Mouse (Mus musculus): Measurements from ENCODE around the gene Rbm15.
A peak's percentile ranks its signal among the peaks of the same experiment; 100 is the strongest.

Rbm15 gene

DNA sequence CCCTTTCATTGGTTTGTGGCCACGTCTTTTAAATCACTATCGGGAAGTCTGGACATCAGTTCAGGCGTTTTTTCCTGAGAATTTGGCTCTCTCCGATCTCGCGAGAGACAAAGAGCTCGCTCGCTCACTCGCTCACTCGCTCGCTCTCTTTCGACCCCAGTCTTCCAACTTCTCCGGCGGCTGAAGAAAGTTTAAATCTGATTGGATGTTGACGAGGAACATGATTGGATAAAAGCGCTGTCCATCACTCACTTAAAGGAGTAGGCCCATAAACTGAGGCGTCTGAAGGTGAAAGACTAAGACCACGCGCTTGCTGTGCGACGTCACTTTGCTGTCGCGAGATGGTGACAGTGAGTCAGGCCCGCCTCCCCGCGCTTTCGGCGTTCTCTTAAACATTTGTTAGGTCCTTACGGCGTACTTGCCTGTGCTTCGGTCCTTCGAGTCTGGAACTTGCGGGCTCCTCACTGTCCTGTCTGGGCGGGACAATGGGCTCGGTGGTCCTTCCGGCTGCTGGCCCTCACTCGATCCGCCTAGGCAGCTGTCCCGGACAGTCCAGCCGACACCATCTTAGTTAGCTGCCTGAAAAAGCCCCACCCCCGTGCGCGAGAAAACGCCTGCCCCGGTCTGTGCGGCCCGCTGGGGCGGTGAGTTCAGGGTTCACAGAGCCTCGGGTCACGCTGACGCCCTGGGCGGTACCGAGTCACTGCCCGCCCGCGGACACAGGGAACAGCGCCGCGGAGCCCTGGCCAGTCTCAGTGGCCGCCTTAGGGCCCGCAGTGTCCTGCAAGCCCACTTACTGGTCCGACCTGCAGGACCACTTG lies at the start of gene Rbm15:
TSS of gene Rbm15 (minus strand) at position 293 of the 821 bp plus-strand sequence.
- DNase-seq (ENCODE audit: low read depth, low spot score): peak; percentile 100

DNA sequence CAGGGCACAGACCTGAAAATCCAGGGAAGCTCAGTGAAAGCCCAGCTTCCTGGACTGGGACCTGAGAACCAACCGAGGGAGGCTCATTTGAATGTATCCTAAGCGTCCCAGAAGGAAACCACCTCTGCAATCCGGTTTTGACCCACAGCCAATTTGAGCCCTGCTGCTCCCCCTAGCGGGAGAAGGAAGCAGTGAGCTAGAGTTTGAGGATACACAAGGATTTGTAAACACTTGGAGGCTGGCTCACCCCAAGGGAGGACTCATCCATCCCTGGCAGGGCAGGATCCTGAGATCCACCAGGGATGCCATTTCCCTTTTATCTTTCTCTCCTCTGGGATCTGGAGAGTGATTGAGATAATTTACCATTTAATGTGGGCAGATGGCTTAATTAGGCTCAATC lies 45.9 kb upstream of the Rbm15 start:
- peak; percentile 72 for DNase-seq (ENCODE audit: low read depth, low spot score)

DNA sequence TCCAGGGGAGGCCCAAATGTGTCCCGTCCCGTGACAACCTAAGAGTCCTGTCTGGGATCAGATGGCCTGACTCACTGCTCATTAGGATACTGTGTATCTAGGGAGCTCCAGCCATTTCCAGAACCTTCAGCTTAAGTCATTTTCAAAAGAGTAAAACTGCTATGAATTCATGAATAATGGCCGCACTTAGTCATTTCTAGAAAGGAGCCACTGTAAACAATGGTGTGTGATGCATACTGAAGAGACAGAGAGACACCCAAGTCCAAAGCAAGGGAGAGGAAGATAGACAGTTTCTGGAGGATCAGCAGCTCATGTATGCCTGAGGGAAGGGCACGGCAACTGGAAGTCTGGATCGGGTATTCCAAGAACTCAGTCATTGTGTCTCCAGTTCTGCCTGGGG lies 45.2 kb upstream of the Rbm15 start:
- DNase-seq (ENCODE audit: low read depth, low spot score): no peak

DNA sequence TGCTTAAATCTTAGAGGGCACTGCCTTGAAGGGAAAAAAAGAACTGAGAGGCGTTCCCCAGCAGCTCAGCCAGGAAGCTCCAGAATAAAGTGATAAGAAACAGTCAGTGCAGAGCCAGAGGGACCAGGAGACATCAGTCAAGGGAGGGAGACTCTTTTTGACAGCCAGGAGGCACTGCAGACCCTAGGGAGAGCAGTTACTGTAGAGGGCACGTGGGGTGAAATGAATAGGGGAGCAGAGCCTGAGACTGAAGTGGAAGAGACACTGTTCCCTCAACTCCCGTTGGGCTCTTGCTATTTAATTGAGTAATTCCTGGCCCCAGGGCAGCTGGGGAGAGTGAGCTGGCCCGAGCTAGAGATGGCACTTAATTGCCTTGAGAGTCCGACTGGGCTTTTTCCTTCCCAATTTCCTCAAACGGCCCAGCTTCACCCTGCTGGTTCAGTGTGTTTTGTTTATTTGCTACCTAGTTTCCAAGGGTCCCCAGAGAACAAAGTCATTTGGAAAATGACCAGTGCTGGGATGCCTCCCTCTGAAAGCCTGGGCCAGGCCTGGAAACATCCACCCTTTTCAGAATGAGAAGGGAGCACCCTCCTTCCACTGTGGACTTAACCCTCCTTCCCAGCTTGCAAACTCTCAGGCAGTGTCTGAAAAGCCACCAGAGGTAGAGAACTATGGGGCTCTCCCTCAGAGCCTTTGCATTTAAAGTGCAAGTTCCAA lies 41.6 kb upstream of the Rbm15 start:
- no peak for DNase-seq (ENCODE audit: low read depth, low spot score)

DNA sequence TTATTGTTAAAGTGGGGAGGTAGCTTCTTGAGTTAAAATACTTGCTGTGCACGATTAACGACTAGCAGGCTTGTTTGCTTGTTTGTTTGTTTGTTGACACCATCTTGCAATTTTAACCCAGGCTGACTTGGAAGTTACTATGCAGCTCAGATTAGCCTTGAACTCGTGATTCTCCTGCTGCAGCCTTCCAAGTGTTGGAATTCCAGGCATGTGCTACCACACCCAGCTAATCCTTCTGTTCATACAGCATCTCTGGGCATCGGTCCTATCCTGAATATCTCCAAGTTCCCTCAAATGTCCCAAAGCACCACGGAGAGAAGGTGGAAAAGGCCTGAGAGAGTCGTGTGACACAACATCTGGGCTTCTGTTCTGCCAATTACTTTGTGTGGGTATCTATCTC lies 35.7 kb upstream of the Rbm15 start:
- no peak for DNase-seq (ENCODE audit: low read depth, low spot score)

DNA sequence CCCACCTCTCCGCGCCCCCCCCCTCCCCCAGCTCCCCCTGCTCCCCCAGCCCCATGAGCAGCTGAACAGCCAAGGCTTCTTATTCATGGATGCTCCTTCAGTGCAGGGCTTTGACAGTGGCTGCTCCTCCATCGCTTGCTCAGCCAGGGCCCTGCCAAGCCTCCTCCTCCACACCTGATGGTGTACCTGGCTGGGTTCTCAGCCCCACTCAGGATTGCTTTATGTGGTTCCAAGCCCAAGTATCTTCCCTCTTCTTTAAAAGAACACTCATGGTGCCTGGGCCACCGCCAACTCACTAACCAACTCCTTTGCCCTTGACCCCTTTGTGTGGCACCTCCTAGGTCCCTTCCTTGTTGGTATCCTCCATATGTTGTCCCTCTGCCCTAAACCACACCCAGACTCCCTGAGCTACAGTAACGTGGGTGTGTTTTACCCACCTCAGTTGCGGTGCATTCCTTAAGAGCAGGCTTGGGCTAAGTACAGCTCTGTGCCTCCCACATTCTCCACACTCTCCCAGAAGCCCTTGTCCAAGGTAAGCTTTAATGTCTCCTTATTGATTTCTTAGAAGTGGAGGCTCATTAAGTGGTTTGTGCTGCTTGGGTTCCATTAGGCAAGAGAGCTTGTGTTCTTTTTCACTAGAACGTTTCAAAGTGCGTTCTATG lies 34.6 kb upstream of the Rbm15 start:
- no peak for DNase-seq (ENCODE audit: low read depth, low spot score)

DNA sequence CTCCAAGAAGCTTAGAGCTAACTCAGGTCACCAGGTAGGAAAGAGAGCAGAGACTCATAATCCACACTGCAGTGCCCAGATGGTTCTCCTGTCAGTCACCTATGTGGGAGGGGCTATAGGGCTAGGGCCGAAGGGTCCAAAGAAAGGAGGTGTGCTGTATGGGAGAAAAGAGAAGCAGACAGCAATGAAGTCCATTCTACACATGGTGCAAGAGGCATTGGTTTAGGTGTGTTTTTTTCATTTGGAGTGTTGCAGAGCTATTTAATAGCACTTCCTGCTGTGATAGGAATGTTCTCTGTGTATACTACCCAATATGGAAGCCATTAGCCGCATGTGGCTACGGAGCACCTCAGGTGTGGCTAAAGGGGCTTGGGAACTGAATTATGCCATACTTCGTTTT lies 31.9 kb upstream of the Rbm15 start:
- peak; percentile 53 for DNase-seq (ENCODE audit: low read depth, low spot score)

DNA sequence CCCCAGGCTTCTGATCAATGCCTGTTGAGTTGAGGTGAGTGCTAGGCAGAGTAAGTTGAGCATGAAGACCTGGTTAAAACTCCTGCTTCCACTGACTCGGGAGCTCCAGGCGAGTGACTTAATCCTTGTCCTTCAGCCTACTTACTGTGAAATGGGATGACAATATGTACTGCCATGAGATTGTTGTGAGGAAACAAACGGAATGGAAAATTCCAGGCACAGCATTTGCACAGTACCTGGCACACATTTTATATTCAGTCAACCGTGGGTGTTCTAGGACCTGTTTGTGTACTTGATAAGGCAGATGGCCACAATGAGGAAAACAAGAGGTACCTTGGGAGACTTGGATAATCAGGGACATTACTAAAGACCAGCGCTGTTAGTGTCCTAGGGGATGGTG lies 29.9 kb upstream of the Rbm15 start:
- no peak for DNase-seq (ENCODE audit: low read depth, low spot score)

DNA sequence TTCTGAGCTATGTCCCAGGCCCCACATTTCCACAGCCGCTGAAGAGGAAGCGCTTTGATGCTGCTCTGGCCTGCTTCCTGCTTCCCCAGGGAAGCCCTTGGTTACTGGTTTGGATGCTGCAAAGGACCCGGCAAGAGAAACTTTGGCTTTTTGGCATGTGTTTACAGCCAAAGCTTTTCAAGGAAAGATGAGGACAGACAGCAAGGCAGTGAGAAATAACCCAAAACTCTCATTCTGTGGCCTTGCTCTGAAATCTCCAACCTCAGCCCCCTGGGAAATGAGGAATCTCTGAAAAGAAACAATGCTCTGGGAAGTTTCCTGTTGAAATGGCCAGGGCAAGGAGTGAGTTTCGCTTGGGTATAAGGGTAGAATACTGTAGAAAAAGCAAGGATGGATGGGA lies 26.9 kb upstream of the Rbm15 start:
- DNase-seq (ENCODE audit: low read depth, low spot score): no peak

DNA sequence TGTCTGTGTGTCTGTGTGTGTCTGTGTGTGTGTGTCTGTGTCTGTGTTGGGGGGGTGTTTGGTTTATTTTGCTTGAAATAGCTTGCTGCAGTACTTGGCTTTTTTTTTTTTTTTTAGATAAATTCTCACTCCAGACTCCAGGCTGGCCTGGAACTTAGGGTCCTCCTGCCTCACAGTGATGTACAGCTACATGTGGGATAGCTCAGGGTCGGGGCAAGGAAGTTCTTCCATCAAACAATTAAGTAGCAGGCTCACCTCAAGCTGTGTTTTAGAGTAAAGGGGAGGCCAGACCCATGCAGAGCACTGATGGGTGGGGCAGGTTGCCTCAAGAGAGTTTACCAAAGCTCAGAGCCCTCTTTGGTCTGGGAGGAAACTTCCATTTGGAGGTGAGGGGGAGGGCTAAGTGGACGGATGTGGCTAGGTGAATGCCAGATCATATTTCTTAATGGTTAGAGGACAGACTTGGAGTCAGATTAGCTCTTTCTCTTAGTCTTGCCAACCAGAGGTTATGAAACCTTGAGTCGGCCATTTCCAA lies 24.3 kb upstream of the Rbm15 start:
- DNase-seq (ENCODE audit: low read depth, low spot score): no peak

DNA sequence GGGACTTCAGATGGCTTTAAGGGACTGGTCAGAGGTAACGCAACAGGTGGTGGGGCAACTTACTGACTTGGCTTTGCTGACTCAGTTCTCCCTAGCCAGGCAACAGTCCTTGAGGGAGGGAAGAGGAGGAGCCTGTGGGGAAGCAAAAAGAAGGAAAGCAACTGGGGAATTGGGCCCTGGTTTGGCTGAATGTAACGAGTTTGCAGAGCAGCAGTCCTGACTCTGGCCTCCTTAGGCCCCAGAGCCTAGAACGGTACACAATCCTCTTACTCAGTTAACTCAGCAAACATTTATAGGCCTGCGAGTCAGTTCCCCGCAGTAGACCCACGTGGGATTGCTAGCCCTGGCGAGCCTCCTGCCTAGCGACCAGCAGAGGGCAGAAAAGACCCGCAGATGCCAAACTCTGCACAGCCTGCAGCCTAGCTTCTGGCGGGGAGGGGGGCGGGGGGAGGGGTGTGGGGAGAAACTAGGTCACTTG lies 23.5 kb upstream of the Rbm15 start:
- peak; percentile 82 for DNase-seq (ENCODE audit: low read depth, low spot score)

DNA sequence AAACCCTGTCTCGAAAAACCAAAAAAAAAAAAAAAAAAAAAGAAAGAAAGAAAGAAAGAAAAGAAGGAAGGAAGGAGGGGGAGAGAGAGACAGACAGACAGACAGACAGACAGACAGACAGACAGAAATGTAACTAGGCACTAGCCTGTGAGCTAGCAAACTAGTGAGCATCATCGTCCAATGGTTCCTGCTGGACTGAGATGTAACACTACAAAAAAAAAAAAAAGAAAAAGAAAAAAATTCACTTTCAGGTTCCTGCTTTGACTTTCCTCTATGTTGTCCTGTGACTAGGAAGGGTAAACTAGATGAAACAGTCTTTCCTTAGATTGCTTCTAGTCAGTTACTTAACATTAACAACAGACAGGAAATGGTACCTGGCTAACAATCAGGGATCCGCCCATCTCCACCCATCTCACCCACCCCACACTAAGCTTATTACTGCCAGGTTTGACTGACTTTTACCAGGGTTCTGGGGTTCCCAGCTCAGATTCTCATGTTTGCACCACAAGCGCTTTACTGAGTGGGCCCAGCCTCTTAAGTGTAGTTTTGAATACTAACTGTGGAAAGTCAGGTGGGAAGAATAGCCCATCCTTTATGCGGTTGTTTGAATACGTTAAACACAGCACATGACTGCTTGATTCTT lies 22.3 kb upstream of the Rbm15 start:
- no peak for DNase-seq (ENCODE audit: low read depth, low spot score)

DNA sequence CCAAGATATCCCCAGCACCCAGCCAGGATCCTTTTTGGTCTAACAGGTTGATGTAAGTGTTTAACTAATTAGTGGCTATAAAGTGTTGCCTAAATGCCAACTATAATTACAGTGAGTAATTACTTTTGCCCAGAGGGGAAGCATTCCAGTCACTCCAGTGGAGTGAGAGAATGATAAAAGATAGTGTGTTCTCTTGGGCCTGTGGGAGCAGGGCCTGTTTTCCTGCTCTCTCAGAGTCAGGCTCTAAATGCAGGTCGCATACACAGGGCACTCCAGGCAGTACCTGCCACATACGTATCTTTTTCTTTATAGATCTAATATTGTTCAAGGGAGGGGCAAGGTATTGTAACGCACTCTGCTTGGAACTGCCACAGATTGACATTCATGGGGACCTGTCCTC lies 18.2 kb upstream of the Rbm15 start:
- DNase-seq (ENCODE audit: low read depth, low spot score): no peak

DNA sequence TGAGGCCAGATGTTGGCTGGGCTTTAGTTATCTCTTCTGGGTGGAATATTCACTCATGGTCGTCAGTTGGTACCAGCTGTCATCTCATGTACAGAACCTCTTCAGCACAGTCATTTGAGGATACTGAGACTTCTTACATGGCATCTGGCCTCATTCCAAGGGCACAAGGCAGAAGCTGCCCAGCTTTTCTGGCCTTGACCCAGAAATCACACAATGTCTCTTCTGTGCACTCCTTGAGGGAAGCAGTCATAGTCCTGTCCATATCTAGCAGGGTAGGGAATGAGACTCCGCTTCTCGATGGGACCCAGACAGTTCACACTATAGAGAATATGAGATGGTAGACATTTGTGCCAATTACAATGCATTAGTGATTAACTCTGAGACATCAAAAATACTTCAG lies 15.5 kb upstream of the Rbm15 start:
- DNase-seq (ENCODE audit: low read depth, low spot score): no peak

DNA sequence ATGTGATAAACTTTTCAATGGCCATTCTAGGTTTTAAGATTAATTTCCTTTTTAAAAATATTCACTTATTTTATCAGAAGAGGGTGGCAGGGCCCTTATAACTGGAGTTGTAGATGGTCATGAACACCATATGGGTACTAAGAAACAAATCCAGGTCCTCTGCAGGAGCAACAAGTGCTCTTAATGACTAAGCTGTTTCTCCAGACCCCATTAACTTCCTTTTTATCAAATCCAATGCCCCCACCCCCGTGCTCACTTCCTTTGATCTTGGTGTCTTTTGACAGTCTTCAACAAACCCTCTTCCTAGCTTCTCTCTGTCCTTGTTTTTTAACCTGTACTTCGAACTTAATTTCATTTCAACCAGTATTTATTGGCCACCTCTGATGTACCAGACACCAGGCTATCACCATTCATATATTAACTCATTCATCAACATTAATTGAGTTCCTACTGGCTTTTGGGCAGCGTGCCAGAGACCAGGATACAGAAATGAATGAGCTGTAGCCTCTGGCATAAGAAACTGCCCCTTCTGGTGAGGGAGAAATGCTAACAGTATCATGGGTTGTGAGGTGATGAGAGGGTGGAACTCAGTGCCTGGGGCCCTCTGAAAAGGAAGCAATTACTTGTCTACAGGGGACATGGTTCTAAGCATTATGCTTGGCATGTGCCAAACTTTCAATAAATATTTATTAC lies 11.7 kb upstream of the Rbm15 start:
- DNase-seq (ENCODE audit: low read depth, low spot score): no peak

DNA sequence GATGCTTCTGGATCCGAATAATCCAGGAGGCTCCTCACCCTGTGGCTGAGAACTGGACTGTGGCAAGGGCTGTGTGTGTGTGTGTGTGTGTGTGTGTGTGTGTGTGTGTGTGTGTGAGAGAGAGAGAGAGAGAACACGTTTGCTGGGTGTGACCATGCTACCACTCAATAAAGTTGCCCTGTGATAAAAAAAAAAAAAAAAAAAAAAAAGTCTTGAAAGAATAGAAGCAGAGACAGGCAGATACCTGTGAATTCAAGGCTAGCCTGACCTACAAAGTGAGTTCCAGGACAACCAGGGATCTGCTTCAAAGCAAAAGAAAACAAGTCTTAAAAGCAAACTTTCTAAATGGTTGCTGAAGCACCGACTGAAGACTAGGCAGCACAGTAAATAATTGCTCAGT lies 10.5 kb upstream of the Rbm15 start:
- DNase-seq (ENCODE audit: low read depth, low spot score): no peak

DNA sequence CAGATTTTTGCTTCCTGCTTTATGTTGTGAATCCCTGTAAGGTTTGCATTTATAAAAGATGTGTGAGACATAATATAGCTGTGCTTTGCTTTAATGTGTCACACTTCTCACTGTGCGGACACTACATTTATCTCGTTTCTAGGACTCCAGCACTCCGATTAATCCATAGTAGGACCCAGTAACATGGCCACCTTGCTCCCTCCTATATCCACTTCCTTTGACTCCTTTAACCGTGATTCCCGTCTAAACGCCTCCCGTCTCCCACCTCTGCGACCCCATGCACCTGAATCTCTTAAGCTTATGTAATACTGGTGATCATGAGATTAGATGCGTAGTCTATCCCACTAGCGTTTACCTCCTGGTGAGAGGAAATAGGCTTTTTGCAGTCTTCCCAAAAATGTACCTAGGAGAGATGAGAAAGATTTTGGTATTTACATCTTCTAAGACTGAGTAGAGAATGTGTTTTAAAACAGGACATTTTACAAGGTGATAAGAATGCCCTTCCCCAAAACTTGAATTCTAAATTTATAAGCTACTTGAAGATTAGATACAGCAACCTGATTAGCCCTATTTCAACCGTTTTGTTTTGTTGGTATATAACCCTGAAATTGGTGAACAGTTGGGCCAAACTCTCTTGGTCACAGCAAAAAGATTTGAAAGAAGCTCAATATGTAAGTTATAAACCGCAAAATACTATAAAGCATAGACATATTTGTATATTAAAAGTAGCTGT lies 895 bp upstream of the Rbm15 start:
- no peak for DNase-seq (ENCODE audit: low read depth, low spot score)

DNA sequence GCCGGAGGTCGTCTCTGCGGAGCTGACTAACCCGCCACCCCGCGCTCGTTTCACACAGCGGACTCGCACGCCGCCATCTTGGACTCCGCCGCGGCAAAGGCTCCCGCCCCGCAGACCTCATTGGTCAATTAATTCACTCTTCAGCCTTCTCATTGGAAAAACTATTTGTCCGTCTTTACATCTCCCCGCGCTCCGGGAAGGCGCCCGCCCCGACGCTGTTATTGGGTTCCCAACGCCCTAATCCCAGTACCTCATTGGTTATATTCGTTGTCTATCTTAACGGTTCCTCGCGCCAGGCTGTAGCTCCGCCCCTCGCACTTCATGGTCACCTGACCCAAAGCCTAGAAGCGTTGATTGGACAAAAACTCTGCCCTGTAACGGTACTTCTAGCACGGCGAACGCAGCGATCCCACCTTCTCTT lies 503 bp downstream of the Rbm15 start:
- DNase-seq (ENCODE audit: low read depth, low spot score): peak; percentile 100

DNA sequence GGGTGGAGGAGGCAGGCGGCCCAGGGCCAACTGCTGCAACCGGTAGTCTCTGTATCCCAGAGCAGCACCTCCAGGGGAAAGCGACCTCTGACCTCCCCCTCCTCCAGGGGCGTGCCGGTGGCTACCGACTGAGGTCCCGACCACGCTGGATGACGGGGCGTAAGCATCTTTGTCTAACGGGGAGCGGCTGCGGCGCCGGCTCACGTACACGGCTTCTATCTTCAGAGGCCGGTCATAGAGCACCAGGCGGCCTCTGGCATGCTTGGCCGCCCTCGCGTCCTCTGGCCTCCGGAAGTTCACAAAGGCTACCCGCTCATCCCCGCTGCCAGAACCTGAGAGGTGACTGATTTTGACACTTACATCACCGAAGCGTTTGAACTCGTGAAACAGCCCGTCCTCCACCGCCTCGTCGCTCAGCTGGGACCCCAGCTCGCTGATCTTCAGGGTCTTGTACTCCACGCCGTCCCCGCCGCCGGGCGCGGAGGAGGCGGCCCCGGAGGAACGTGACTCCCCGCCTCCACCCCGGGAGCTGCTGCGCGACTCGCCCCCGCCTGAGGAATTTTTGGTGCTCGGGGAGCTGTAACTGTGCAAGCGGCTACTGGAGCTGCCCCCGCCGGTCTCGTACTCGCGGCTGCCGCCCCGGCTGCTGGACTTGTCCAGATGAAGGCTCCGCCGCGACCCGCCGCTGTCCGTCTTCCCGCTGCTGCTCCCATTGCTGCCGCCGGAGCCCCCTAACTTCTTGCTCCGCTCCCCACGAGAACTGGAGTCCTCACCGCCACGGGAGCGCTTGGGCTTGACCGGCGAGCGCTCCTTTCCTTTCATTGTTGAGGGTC lies 1.1 kb downstream of the Rbm15 start:
- DNase-seq (ENCODE audit: low read depth, low spot score): peak; percentile 19

DNA sequence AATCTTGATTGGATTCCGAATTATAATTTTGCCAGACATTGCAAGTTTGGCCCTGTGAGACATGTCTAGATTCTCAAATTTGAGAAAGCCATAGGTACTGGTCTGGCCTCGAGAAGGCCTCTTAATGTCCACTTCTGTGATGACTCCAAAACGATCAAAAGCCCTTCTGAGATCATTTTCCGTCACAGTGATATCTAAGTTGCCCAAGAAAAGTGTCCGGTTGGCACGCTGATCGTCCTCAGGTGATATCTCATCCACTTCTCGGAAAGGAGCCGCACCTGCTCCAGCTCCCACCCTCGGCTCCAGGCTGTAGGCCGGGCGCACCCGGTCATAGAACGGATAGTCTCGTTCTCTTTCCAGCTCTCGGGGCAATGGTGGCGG lies 1.7 kb downstream of the Rbm15 start:
- no peak for DNase-seq (ENCODE audit: low read depth, low spot score)

Measured in forelimb bud, embryonic 11.5 days (tissue).